Mouse (Mus musculus): ENCODE results near the gene Tuba1a. TPM values are rescaled to one million over a fixed set of nuclear protein-coding genes. Genes with fewer than 3 reads are reported as not detected.
"Not testable (repeated sequence)": the region's sequence is repeated elsewhere in the genome, so short reads cannot be mapped to it uniquely, and the experiment has no call there.

Tuba1a gene
- polyA plus RNA-seq, 1 experiment = 131 TPM

DNA sequence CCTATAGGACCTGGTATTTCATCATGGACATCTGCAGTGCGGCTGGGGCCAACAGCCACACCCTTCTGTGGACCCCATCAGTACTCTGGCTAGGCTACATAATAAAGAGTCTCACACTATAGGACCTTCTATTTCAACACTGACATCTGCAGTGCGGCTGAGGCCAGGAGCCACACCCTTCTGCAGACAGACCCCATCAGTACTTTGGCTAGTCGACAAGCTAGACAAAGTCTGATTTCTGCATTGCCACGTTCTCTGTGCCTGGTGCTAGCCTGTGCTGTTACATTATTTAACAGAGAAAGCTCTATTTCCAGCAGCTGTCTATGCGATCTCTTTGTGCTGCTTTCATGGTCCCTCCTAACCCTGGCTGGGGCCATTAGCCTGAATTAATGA is 1.4 kb downstream of the Tuba1a start:
- TF ChIP-seq POLR2A (IDR thresholded peaks at IDR 0.05; ENCODE audit: low read depth, low read length) = no peak
- no peak for TF ChIP-seq CTCF (conservative IDR thresholded peaks at IDR 0.05; ENCODE audit: insufficient read depth, insufficient read length, low read depth, low read length)
- WGBS = 34% methylated on average over 5 of the region's 5 CpGs
- Histone ChIP-seq H3K4me3 (ENCODE audit: insufficient read depth, low read depth, low read length) (no peak overlapping the region), H3K4me1 (ENCODE audit: control insufficient read depth, insufficient read depth, low read length) (no peaks in the 10 kb centered on the region; the same call in 1 of the 2 replicates), H3K27me3 (replicated peaks; ENCODE audit: control insufficient read depth, insufficient read depth, low read length) (no peaks in the 10 kb centered on the region), H3K27ac (ENCODE audit: insufficient read depth, low read depth, low read length) (no peak overlapping the region), H3K36me3 (ENCODE audit: control insufficient read depth, insufficient read depth, low read length) (no peaks in the 10 kb centered on the region)
- DNase-seq = no peak

DNA sequence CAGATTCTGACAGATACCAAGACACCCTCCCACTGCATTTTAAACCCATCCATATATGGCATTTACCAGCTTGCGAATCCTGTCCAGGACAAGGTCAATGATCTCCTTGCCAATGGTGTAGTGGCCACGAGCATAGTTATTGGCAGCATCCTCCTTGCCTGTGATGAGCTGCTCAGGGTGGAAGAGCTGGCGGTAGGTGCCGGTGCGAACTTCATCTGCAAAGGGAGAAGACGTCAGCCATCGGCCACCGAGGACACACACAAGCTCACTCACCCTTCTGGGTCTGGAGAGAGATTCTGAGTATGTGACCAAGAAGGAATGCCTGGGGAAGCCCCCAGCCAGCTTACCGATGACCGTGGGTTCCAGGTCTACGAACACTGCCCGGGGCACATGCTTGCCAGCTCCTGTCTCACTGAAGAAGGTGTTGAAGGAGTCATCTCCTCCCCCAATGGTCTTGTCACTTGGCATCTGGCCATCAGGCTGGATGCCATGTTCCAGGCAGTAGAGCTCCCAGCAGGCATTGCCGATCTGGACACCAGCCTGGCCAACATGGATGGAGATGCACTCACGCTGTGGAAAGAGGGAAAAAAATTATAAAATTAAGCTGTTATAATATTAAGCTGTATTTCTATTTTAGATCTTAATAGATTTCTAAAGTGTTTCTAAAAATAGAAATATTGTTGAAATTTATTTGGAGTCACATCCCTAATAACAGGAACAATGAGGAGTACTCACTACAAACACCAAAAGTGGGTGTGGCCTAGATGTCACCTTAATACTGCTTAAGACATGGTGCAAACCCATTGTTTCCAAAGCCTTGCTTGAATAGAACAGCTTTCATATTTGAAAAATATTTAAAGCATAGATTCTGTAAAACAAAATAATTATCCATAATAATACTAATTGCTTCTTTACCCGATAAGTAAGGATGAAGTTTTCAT is 2.1 kb downstream of the Tuba1a start:
- DNase-seq; H3K4me1 ChIP-seq (ENCODE audit: control insufficient read depth, insufficient read depth, low read length); H3K4me3 ChIP-seq (ENCODE audit: insufficient read depth, low read depth, low read length); H3K36me3 ChIP-seq (ENCODE audit: control insufficient read depth, insufficient read depth, low read length); H3K27me3 ChIP-seq (replicated peaks; ENCODE audit: control insufficient read depth, insufficient read depth, low read length); H3K27ac ChIP-seq (ENCODE audit: insufficient read depth, low read depth, low read length): not testable (repeated sequence)
- WGBS = 85% methylated on average over 11 of the region's 15 CpGs

DNA sequence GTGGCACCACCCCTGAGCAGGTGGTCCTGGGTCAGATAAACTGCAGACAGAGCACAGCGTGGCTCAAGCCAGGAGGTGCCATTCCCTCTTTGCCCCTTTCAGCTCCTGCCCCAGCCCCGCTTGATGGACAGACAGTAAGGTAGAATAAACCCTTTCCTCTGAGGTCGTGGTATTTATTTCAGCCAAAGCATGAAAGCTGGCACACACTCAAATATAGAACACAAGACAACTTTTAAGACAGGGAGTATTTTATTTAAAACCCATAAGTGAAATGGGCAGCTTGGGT is 4.0 kb downstream of the Tuba1a start:
- no peaks in the 10 kb centered on the region for H3K27me3 ChIP-seq (replicated peaks; ENCODE audit: control insufficient read depth, insufficient read depth, low read length)
- no peaks in the 10 kb centered on the region; the same call in 1 of the 2 replicates for H3K4me1 ChIP-seq (ENCODE audit: control insufficient read depth, insufficient read depth, low read length)
- no peak for DNase-seq
- H3K36me3 ChIP-seq (ENCODE audit: control insufficient read depth, insufficient read depth, low read length) = no peaks in the 10 kb centered on the region
- no peak for TF ChIP-seq POLR2A (IDR thresholded peaks at IDR 0.05; ENCODE audit: low read depth, low read length)
- no peak for TF ChIP-seq CTCF (conservative IDR thresholded peaks at IDR 0.05; ENCODE audit: insufficient read depth, insufficient read length, low read depth, low read length)
- 77% methylated on average over 3 of the region's 3 CpGs for WGBS
- no peak overlapping the region for H3K27ac ChIP-seq (ENCODE audit: insufficient read depth, low read depth, low read length)
- no peak overlapping the region for H3K4me3 ChIP-seq (ENCODE audit: insufficient read depth, low read depth, low read length)

DNA sequence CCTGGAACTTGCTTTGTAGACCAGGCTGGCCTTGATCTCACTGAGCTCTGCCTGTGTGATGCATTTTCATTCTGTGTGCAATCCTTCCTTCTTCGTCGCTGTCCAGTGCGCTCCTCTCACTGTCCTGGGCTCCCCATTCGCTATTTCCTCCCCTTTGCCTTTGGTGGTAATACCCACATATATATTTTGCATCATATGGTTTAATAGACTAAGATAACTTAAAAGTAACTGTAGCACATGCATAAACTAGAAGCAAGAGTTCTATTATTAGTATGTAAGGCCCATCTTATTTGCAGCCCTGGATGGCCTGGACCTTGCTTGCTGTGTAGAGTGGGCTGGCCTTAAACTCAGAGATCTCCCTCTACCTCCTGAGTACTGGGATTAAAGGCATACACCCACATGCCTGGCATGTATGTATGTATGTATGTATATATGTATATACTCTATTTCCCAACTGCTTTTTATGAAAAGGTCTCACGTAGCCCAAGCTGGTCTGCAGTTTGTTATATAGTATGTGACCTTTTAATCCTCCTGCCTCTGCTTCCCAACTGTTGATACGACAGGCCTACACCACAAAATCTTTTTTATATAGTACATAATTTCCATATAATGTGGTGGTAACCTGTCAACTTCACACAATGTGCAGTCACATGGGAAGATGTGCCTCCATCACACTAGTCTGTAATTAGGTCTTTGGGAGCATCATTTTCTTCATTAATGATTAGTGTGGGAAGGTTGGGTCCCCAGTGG is 4.5 kb downstream of the Tuba1a start:
- 89% methylated on average over 6 of the region's 6 CpGs for WGBS
- TF ChIP-seq POLR2A (IDR thresholded peaks at IDR 0.05; ENCODE audit: low read depth, low read length) (no peak), CTCF (conservative IDR thresholded peaks at IDR 0.05; ENCODE audit: insufficient read depth, insufficient read length, low read depth, low read length) (no peak)

DNA sequence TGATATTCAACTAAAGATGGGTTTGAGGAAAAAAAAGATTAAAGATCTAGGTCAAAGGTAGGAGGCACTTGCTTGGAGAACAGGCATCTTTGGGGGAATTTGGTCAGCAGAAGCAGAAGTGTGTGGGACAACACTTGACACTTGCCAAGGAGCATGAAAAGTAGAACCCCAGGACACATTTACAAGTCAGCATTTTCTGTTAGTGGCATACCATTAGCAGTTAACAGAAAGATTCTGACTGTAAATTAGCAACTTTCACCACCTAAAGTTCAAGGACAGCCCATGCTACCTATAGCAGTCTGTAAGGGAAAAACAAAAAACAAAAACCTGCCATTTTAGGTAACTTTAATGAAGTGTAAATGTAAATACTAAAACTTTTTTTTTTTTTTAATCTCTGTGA is 5.1 kb downstream of the Tuba1a start:
- Histone ChIP-seq H3K4me3 (ENCODE audit: insufficient read depth, low read depth, low read length) (no peak overlapping the region), H3K27me3 (replicated peaks; ENCODE audit: control insufficient read depth, insufficient read depth, low read length) (no peaks in the 10 kb centered on the region), H3K4me1 (ENCODE audit: control insufficient read depth, insufficient read depth, low read length) (no peaks in the 10 kb centered on the region), H3K36me3 (ENCODE audit: control insufficient read depth, insufficient read depth, low read length) (no peaks in the 10 kb centered on the region), H3K27ac (ENCODE audit: insufficient read depth, low read depth, low read length) (no peak overlapping the region)
- no peak for TF ChIP-seq CTCF (conservative IDR thresholded peaks at IDR 0.05; ENCODE audit: insufficient read depth, insufficient read length, low read depth, low read length)
- TF ChIP-seq POLR2A (IDR thresholded peaks at IDR 0.05; ENCODE audit: low read depth, low read length) = no peak
- no peak for DNase-seq

More for the DNA sequence above, 4.5 kb downstream of the Tuba1a start:
- Histone ChIP-seq H3K4me3 (ENCODE audit: insufficient read depth, low read depth, low read length) (no peak overlapping the region), H3K4me1 (ENCODE audit: control insufficient read depth, insufficient read depth, low read length) (no peaks in the 10 kb centered on the region; the same call in 1 of the 2 replicates), H3K36me3 (ENCODE audit: control insufficient read depth, insufficient read depth, low read length) (no peaks in the 10 kb centered on the region), H3K27ac (ENCODE audit: insufficient read depth, low read depth, low read length) (no peak overlapping the region), H3K27me3 (replicated peaks; ENCODE audit: control insufficient read depth, insufficient read depth, low read length) (no peaks in the 10 kb centered on the region)
- no peak for DNase-seq

DNA sequence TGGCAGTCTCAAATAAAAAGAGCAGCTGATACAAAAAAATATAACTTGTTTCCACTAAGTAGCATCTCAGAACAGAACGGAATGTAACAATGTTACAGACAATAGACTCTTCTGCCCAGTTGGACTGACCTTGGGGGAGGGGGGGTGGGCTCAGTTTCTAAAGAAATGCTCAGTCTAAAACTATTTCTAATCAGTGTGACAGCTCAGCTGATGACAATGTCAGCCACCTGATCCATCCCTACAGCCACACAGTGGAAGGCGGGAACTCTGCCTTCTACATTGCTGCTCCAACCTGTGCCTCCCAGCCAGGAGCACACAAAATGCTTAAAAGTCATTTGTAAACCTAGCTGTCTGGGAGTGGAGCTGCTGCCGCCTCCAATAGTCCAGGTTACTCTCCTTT is 5.6 kb downstream of the Tuba1a start:
- Histone ChIP-seq H3K36me3 (ENCODE audit: control insufficient read depth, insufficient read depth, low read length) (no peaks in the 10 kb centered on the region), H3K4me1 (ENCODE audit: control insufficient read depth, insufficient read depth, low read length) (no peaks in the 10 kb centered on the region), H3K27ac (ENCODE audit: insufficient read depth, low read depth, low read length) (no peak overlapping the region), H3K4me3 (ENCODE audit: insufficient read depth, low read depth, low read length) (no peak overlapping the region), H3K27me3 (replicated peaks; ENCODE audit: control insufficient read depth, insufficient read depth, low read length) (no peaks in the 10 kb centered on the region)
- no peak for TF ChIP-seq CTCF (conservative IDR thresholded peaks at IDR 0.05; ENCODE audit: insufficient read depth, insufficient read length, low read depth, low read length)
- no peak for TF ChIP-seq POLR2A (IDR thresholded peaks at IDR 0.05; ENCODE audit: low read depth, low read length)
- WGBS = 83% methylated on average over 3 of the region's 3 CpGs
- no peak for DNase-seq

DNA sequence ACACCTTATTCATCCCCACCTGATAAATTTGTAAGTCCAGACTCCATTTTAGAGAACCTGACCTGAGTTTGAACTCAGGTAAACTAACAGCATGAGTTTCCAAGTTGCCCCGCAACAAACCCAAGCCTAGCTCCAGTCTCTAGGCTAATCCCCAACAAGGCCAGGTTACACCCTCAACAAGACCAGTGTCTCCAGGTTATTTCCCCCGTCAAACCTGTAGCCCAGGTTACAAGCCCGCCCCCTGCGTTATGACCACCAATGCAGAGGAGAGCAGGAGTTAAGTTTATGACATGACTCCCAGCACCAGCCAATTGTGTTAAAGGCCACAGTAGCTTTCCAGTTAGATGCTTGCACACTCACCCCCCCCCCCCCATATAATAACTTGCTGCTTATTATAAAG is 10.4 kb downstream of the Tuba1a start:
- Histone ChIP-seq H3K36me3 (ENCODE audit: control insufficient read depth, insufficient read depth, low read length) (no peaks in the 10 kb centered on the region), H3K4me3 (ENCODE audit: insufficient read depth, low read depth, low read length) (no peak overlapping the region), H3K4me1 (ENCODE audit: control insufficient read depth, insufficient read depth, low read length) (no peaks in the 10 kb centered on the region), H3K27me3 (replicated peaks; ENCODE audit: control insufficient read depth, insufficient read depth, low read length) (no peaks in the 10 kb centered on the region), H3K27ac (ENCODE audit: insufficient read depth, low read depth, low read length) (no peak overlapping the region)
- TF ChIP-seq CTCF (conservative IDR thresholded peaks at IDR 0.05; ENCODE audit: insufficient read depth, insufficient read length, low read depth, low read length) (no peak), POLR2A (IDR thresholded peaks at IDR 0.05; ENCODE audit: low read depth, low read length) (no peak)
- DNase-seq = no peak
- WGBS = 83% methylated on average over 4 of the region's 4 CpGs
